7 mouse cellular contexts compared by ENCODE assay signal in genomic region chr7:49843304-49843933, GRCm38 (mm10).
DNase-seq lines count a peak whose midpoint lies in the region; ATAC-seq and TF ChIP-seq lines count a peak whose summit lies in the region.

No protein-coding gene starts in this region.

- peak; percentile 10 for DNase-seq in kidney, postnatal 0 days (ENCODE audit: low spot score)
- no peak for DNase-seq in kidney, adult 11 months
- no peak for DNase-seq in urinary bladder, postnatal 36 days (ENCODE audit: low spot score in 2 of 2)
- no peak for DNase-seq in retina, embryonic 14.5 days (ENCODE audit: low spot score)

- no peak for TF ChIP-seq EP300 in ES-Bruce4 (IDR thresholded peaks at IDR 0.05; ENCODE audit: insufficient read depth, low read depth, low read length)

- TF ChIP-seq CTCF in kidney, postnatal 0 days (IDR thresholded peaks at IDR 0.05; ENCODE audit: low read depth): no peak
- TF ChIP-seq CTCF in ES-Bruce4 (IDR thresholded peaks at IDR 0.05; ENCODE audit: low read depth, low read length): no peak

- H3K4me2 ChIP-seq in kidney, postnatal 0 days (ENCODE audit: low read length): no peak overlapping the region
- peak overlapping the region; percentile 29 for H3K4me2 ChIP-seq in forebrain, embryonic 15.5 days (replicated peaks)
- no peak overlapping the region for H3K4me2 ChIP-seq in liver, embryonic 15.5 days

- no peak overlapping the region for H3K27ac ChIP-seq in kidney, postnatal 0 days
- peak overlapping the region; percentile 19; the same call in 1 of the 2 replicates for H3K27ac ChIP-seq in ES-Bruce4 (ENCODE audit: insufficient read depth, low read length)
- peak overlapping the region; percentile 62; the same call in 1 of the 2 replicates for H3K27ac ChIP-seq in forebrain, embryonic 15.5 days (replicated peaks)
- H3K27ac ChIP-seq in liver, embryonic 15.5 days (replicated peaks): no peak overlapping the region

- TF ChIP-seq POLR2A in ES-Bruce4 (IDR thresholded peaks at IDR 0.05; ENCODE audit: insufficient read depth, low read length): no peak

- no peak for ATAC-seq in kidney, postnatal 0 days (replicated peaks; ENCODE audit: low FRiP score, low read depth)
- ATAC-seq in forebrain, embryonic 15.5 days (replicated peaks): peak; percentile 27; the same call in 1 of the 2 replicates
- peak; percentile 52 for ATAC-seq in liver, embryonic 15.5 days (ENCODE audit: insufficient read depth)

- no peaks in the 10 kb centered on the region for H3K4me1 ChIP-seq in kidney, postnatal 0 days (replicated peaks; ENCODE audit: insufficient read depth, low read length)
- H3K4me1 ChIP-seq in ES-Bruce4 (ENCODE audit: control insufficient read depth, insufficient read depth, low read length): no peaks in the 10 kb centered on the region
- H3K4me1 ChIP-seq in forebrain, embryonic 15.5 days: peaks cover 15% of the 10 kb centered on the region
- no peaks in the 10 kb centered on the region for H3K4me1 ChIP-seq in liver, embryonic 15.5 days (replicated peaks)

- H3K9ac ChIP-seq in kidney, postnatal 0 days (ENCODE audit: low read depth, low read length): no peak overlapping the region
- no peak overlapping the region for H3K9ac ChIP-seq in ES-Bruce4 (ENCODE audit: low read depth, poor library complexity, severe bottlenecking)
- H3K9ac ChIP-seq in forebrain, embryonic 15.5 days (replicated peaks): no peak overlapping the region
- no peak overlapping the region for H3K9ac ChIP-seq in liver, embryonic 15.5 days

- 41% methylated on average over 6 of the region's 6 CpGs for WGBS in kidney, postnatal 0 days
- WGBS in forebrain, embryonic 15.5 days: 59% methylated on average over 6 of the region's 6 CpGs
- 63% methylated on average over 6 of the region's 6 CpGs for WGBS in liver, embryonic 15.5 days (ENCODE audit: insufficient replicate concordance)

- no peaks in the 10 kb centered on the region for H3K9me3 ChIP-seq in kidney, postnatal 0 days (replicated peaks; ENCODE audit: low read length)
- H3K9me3 ChIP-seq in ES-Bruce4 (replicated peaks; ENCODE audit: control insufficient read depth, insufficient read depth, low read length, poor library complexity, severe bottlenecking): no peaks in the 10 kb centered on the region
- no peaks in the 10 kb centered on the region for H3K9me3 ChIP-seq in forebrain, embryonic 15.5 days
- H3K9me3 ChIP-seq in liver, embryonic 15.5 days (replicated peaks): no peaks in the 10 kb centered on the region

- no peak overlapping the region for H3K4me3 ChIP-seq in kidney, postnatal 0 days (replicated peaks; ENCODE audit: low read depth, low read length)
- H3K4me3 ChIP-seq in ES-Bruce4 (ENCODE audit: low read depth, low read length): no peak overlapping the region
- H3K4me3 ChIP-seq in forebrain, embryonic 15.5 days: no peak overlapping the region
- H3K4me3 ChIP-seq in liver, embryonic 15.5 days (replicated peaks): no peak overlapping the region

- no peaks in the 10 kb centered on the region for H3K27me3 ChIP-seq in kidney, postnatal 0 days (ENCODE audit: insufficient read depth, low read length)
- H3K27me3 ChIP-seq in ES-Bruce4 (ENCODE audit: control insufficient read depth, insufficient read depth, low read length, poor library complexity, severe bottlenecking): no peaks in the 10 kb centered on the region
- no peaks in the 10 kb centered on the region for H3K27me3 ChIP-seq in forebrain, embryonic 15.5 days
- no peaks in the 10 kb centered on the region for H3K27me3 ChIP-seq in liver, embryonic 15.5 days

- 0 out of 2 replicates have a peak, but pooled peaks cover 7% of the 10 kb centered on the region for H3K36me3 ChIP-seq in kidney, postnatal 0 days (ENCODE audit: insufficient read depth, low read length)
- peaks cover 32% of the 10 kb centered on the region for H3K36me3 ChIP-seq in ES-Bruce4 (ENCODE audit: control insufficient read depth, insufficient read depth, low read length, poor library complexity, severe bottlenecking)
- H3K36me3 ChIP-seq in forebrain, embryonic 15.5 days: no peaks in the 10 kb centered on the region
- H3K36me3 ChIP-seq in liver, embryonic 15.5 days (replicated peaks): peaks cover 18% of the 10 kb centered on the region

Comparison
In these comparisons a context has a peak if more than half of its experiments do, and no peak if none do; other contexts are left out.
1. H3K27ac ChIP-seq: peak in ES-Bruce4 (single experiment) and forebrain, embryonic 15.5 days (single experiment); none in kidney, postnatal 0 days (single experiment) and liver, embryonic 15.5 days (single experiment).